Mouse (Mus musculus): ENCODE results near the gene Stn1. TPM values are rescaled to one million over a fixed set of nuclear protein-coding genes. Genes with fewer than 3 reads are reported as not detected.

Stn1 gene
- polyA plus RNA-seq, 1 experiment from 2014 or later, result 60.6 TPM

DNA sequence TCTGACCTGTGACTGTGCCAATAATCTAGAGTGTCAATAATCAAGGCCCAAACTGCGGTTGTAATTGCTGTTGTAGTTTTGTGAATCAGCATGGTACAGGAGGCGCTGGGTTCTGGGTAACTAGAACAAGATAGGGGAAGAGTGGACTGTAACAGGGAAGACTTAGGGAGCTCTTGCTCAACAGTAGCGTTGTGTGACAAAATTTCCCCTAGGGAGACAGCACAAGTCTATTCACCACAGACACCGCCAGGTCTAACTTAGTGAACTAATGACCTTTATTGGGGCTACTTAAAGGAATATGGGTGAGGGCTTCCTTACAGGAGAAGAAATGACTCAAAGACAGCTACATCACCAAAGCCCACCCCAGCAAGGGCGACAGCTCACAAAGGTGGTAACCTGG, 32.7 kb upstream of the Stn1 start:
- WGBS, result 82% methylated on average over 5 of the region's 5 CpGs
- ATAC-seq (ENCODE audit: insufficient number of reproducible peaks, low FRiP score, low TSS enrichment, low read depth) (no peak), DNase-seq (ENCODE audit: low spot score) (no peak)
- Histone ChIP-seq H3K9ac (ENCODE audit: low read length) (no peak overlapping the region), H3K4me2 (ENCODE audit: low read depth, severe bottlenecking) (no peak overlapping the region), H3K27me3 (ENCODE audit: control insufficient read depth, insufficient read depth, low read length) (no peaks in the 10 kb centered on the region), H3K36me3 (ENCODE audit: control insufficient read depth, insufficient read depth, low read length) (no peaks in the 10 kb centered on the region), H3K27ac (replicated peaks; ENCODE audit: low read depth, low read length) (no peak overlapping the region), H3K9me3 (ENCODE audit: control insufficient read depth, low read length) (no peaks in the 10 kb centered on the region), H3K4me1 (ENCODE audit: control insufficient read depth, insufficient read depth, low read length) (no peaks in the 10 kb centered on the region), H3K4me3 (ENCODE audit: low read depth, low read length) (no peak overlapping the region)

DNA sequence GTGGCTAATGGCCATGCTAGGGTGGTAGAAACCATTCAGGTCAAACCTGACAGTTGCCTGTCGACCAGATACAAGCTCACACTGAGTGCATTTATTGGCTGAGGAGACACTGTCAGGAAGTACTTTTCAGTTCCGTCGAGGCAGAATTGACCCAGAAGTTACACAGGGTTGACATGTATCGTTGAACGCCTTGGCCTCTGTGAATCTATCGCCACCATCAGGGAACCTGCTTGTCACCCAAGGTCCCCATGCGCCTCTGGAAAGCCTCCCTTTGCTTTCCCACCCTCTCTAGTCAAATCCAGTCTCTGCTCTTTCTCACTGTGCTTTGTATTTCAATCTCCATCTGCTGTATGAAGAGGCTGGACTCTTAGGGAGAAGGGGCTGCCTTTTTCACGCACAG, 28.7 kb upstream of the Stn1 start:
- Histone ChIP-seq H3K4me3 (ENCODE audit: low read depth, low read length) (no peak overlapping the region), H3K36me3 (ENCODE audit: control insufficient read depth, insufficient read depth, low read length) (no peaks in the 10 kb centered on the region), H3K9ac (ENCODE audit: low read length) (no peak overlapping the region), H3K9me3 (ENCODE audit: control insufficient read depth, low read length) (no peaks in the 10 kb centered on the region), H3K4me2 (ENCODE audit: low read depth, severe bottlenecking) (no peak overlapping the region), H3K27ac (replicated peaks; ENCODE audit: low read depth, low read length) (no peak overlapping the region), H3K27me3 (ENCODE audit: control insufficient read depth, insufficient read depth, low read length) (no peaks in the 10 kb centered on the region), H3K4me1 (ENCODE audit: control insufficient read depth, insufficient read depth, low read length) (no peaks in the 10 kb centered on the region)
- ATAC-seq (ENCODE audit: insufficient number of reproducible peaks, low FRiP score, low TSS enrichment, low read depth), result no peak
- 75% methylated on average over 8 of the region's 8 CpGs for WGBS
- DNase-seq (ENCODE audit: low spot score), result no peak

DNA sequence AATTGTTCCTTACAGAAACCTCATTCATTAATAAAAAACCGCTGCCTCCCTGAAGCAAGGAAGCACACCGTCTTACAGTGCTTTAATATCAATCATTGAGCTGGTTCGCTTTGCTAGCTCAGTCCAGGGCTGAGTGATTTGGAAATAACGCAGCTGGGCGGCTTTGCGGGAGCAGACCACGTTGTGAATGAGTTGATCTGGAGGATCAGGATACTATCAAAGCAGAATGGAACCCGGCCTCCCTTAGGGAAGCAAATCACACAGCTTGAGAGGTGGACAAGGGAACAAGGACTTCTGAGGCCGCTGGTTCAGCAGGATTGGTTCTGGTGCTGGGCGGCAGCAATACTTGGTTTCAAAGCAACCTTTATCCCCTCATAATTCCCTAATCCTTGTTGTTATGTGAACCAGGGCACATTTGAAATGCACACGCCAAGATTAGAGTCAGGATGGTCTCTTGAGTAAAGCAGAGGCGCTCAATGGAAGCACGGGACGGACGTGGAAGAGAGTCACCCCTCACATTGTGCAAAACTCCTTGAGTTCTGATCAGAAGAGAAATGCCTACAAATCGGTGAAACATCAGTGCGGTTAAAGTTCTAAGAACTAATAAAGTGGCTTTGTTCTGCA, 27.8 kb upstream of the Stn1 start:
- H3K27me3 ChIP-seq (ENCODE audit: control insufficient read depth, insufficient read depth, low read length), result no peaks in the 10 kb centered on the region
- no peaks in the 10 kb centered on the region for H3K36me3 ChIP-seq (ENCODE audit: control insufficient read depth, insufficient read depth, low read length)
- H3K9ac ChIP-seq (ENCODE audit: low read length), result no peak overlapping the region
- ATAC-seq (ENCODE audit: insufficient number of reproducible peaks, low FRiP score, low TSS enrichment, low read depth) (no peak), DNase-seq (ENCODE audit: low spot score) (no peak)
- H3K4me1 ChIP-seq (ENCODE audit: control insufficient read depth, insufficient read depth, low read length), result no peaks in the 10 kb centered on the region
- WGBS, result 72% methylated on average over 17 of the region's 17 CpGs
- H3K4me3 ChIP-seq (ENCODE audit: low read depth, low read length), result no peak overlapping the region
- no peaks in the 10 kb centered on the region for H3K9me3 ChIP-seq (ENCODE audit: control insufficient read depth, low read length)
- no peak overlapping the region for H3K27ac ChIP-seq (replicated peaks; ENCODE audit: low read depth, low read length)
- no peak overlapping the region for H3K4me2 ChIP-seq (ENCODE audit: low read depth, severe bottlenecking)

DNA sequence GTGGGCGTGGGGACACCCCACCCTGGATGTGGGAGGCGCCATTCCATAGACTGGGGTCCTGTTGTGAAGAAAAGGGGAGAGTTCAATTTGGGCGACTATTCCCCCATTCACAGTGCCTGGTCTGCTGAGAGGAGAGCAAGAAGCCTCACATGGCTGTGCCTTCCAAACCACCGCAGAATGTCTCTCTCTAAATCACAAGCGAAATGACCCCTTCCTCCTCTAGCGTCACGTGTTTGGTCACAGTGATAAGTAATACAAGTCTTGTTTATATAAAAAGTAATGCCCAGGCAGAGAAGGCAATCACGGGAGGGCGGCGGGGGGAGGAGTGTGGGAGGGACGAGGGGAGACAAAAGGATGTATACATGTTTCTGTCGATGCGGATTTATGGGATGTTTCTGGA, 26.4 kb upstream of the Stn1 start:
- Histone ChIP-seq H3K27me3 (ENCODE audit: control insufficient read depth, insufficient read depth, low read length) (no peaks in the 10 kb centered on the region), H3K4me2 (ENCODE audit: low read depth, severe bottlenecking) (no peak overlapping the region), H3K27ac (replicated peaks; ENCODE audit: low read depth, low read length) (no peak overlapping the region), H3K4me3 (ENCODE audit: low read depth, low read length) (no peak overlapping the region), H3K9me3 (ENCODE audit: control insufficient read depth, low read length) (no peaks in the 10 kb centered on the region), H3K9ac (ENCODE audit: low read length) (no peak overlapping the region), H3K36me3 (ENCODE audit: control insufficient read depth, insufficient read depth, low read length) (no peaks in the 10 kb centered on the region), H3K4me1 (ENCODE audit: control insufficient read depth, insufficient read depth, low read length) (no peaks in the 10 kb centered on the region)
- WGBS, result 36% methylated on average over 13 of the region's 13 CpGs
- no peak for ATAC-seq (ENCODE audit: insufficient number of reproducible peaks, low FRiP score, low TSS enrichment, low read depth)
- DNase-seq (ENCODE audit: low spot score), result no peak

DNA sequence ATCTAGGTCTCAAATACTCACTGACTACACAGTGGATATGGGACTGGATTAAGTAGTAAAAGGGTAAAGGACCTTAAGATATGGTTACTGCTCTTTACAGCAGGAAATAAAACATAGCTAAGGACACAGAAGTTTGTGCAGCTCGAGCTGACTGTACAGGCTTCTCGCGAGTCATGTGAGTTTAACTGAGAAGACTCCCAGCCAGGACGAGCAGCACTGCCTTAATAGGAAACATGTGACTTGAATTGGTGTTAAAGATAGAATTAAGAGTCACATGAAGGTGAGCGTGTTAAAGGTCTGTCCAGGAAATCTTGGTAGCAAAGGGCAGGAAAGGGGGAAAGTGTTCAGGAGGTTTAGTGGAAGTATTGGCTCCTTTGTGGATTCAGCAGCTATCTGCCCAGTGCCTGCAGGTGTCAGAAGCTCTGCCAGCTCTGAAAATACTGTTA, 24.7 kb upstream of the Stn1 start:
- WGBS, result 29% methylated on average over 5 of the region's 5 CpGs
- Histone ChIP-seq H3K27ac (replicated peaks; ENCODE audit: low read depth, low read length) (no peak overlapping the region), H3K36me3 (ENCODE audit: control insufficient read depth, insufficient read depth, low read length) (no peaks in the 10 kb centered on the region), H3K4me1 (ENCODE audit: control insufficient read depth, insufficient read depth, low read length) (no peaks in the 10 kb centered on the region), H3K4me2 (ENCODE audit: low read depth, severe bottlenecking) (no peak overlapping the region), H3K27me3 (ENCODE audit: control insufficient read depth, insufficient read depth, low read length) (no peaks in the 10 kb centered on the region), H3K9ac (ENCODE audit: low read length) (no peak overlapping the region), H3K4me3 (ENCODE audit: low read depth, low read length) (no peak overlapping the region), H3K9me3 (ENCODE audit: control insufficient read depth, low read length) (no peaks in the 10 kb centered on the region)
- no peak for ATAC-seq (ENCODE audit: insufficient number of reproducible peaks, low FRiP score, low TSS enrichment, low read depth)
- no peak for DNase-seq (ENCODE audit: low spot score)

DNA sequence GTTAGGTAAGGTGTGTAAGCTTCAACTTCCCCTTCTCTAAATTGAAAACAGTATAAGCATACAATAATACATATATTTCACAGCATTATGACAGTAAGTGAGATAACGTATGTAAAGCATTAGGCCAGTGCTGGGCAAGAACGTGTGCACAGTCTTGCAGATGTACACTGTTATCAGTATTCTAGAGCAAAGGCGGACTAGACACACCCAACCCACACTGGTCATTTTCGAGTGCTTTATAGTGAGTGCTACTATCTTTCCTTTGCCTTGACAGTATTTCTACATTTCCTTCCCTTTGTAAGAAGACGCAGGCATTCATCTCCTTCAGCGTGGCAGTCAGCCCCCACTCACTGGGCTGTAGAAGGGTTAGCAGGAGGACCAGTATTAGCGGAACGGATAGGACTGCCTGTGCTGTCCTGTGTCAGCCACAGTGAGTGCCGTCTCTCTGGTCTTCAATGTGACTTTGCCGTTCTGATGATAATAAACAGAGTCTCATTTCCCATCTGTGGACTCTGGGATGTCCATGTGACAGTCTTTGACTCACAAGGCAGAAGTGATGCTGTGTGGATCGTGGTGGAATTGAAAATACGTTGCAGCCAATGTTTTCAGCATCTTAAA, 23.3 kb upstream of the Stn1 start:
- Histone ChIP-seq H3K27ac (replicated peaks; ENCODE audit: low read depth, low read length) (no peak overlapping the region), H3K4me3 (ENCODE audit: low read depth, low read length) (no peak overlapping the region), H3K36me3 (ENCODE audit: control insufficient read depth, insufficient read depth, low read length) (no peaks in the 10 kb centered on the region), H3K9ac (ENCODE audit: low read length) (no peak overlapping the region), H3K27me3 (ENCODE audit: control insufficient read depth, insufficient read depth, low read length) (no peaks in the 10 kb centered on the region), H3K9me3 (ENCODE audit: control insufficient read depth, low read length) (no peaks in the 10 kb centered on the region), H3K4me2 (ENCODE audit: low read depth, severe bottlenecking) (no peak overlapping the region), H3K4me1 (ENCODE audit: control insufficient read depth, insufficient read depth, low read length) (no peaks in the 10 kb centered on the region)
- no peak for ATAC-seq (ENCODE audit: insufficient number of reproducible peaks, low FRiP score, low TSS enrichment, low read depth)
- no peak for DNase-seq (ENCODE audit: low spot score)
- WGBS, result 86% methylated on average over 12 of the region's 12 CpGs

DNA sequence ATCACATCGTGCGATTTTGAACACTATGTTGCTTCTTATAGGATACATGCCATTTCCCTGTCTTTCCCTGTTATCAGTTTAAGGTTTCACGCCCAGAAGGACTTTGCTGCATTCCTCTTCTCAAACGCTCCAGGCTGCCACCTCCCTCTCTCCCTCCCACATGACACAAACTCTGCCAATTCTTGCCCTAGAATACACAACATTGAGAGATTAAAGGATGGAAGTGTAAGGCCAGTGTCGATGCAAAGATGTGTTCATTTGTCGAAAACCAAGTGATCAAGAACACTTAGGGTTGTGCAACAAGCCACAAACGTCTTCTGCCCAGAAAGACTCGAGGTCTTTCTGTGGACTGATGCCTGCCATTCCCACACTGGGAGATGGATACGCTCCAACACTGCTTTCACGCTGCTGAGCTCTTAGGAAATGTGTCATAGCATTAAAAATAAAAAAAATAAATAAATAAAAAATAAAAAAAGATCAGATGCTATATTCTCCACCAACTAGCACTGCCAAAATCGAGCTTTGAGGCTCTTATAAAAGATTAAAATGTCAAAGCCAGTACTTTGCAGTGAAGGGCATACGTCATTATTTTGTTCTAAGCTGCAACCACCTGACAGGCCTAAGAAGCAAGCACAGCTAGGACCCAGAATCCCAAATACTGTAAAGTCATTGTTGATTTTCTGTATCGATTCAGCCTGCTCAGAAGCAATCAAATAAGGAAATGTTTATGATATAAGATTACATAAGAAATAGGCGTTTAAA, 22.6 kb upstream of the Stn1 start:
- Histone ChIP-seq H3K4me1 (ENCODE audit: control insufficient read depth, insufficient read depth, low read length) (no peaks in the 10 kb centered on the region), H3K27me3 (ENCODE audit: control insufficient read depth, insufficient read depth, low read length) (no peaks in the 10 kb centered on the region), H3K36me3 (ENCODE audit: control insufficient read depth, insufficient read depth, low read length) (no peaks in the 10 kb centered on the region), H3K4me2 (ENCODE audit: low read depth, severe bottlenecking) (no peak overlapping the region), H3K9me3 (ENCODE audit: control insufficient read depth, low read length) (no peaks in the 10 kb centered on the region), H3K27ac (replicated peaks; ENCODE audit: low read depth, low read length) (no peak overlapping the region), H3K9ac (ENCODE audit: low read length) (no peak overlapping the region), H3K4me3 (ENCODE audit: low read depth, low read length) (no peak overlapping the region)
- ATAC-seq (ENCODE audit: insufficient number of reproducible peaks, low FRiP score, low TSS enrichment, low read depth) (no peak), DNase-seq (ENCODE audit: low spot score) (no peak)
- 69% methylated on average over 14 of the region's 14 CpGs for WGBS

DNA sequence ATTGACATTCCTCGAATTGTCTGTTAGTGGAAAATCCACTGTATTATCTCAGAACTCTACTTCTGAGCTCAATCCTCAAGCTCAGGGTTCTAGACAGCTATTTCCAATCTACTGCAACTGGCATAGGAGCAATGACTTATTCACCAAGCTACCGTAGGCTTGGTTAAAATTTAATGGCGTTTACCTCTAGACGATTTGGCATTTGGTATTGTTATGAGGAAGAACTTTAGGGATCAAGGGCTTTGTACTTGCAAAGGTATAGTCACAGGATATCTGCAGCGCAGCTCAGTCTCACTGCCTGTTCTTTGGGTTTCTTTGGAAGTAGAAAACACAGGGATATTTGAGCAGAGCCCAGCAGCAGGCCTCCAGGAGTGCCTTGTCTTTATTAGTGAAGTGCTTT, 21.8 kb upstream of the Stn1 start:
- Histone ChIP-seq H3K4me2 (ENCODE audit: low read depth, severe bottlenecking) (no peak overlapping the region), H3K27ac (replicated peaks; ENCODE audit: low read depth, low read length) (no peak overlapping the region), H3K36me3 (ENCODE audit: control insufficient read depth, insufficient read depth, low read length) (no peaks in the 10 kb centered on the region), H3K4me3 (ENCODE audit: low read depth, low read length) (no peak overlapping the region), H3K27me3 (ENCODE audit: control insufficient read depth, insufficient read depth, low read length) (no peaks in the 10 kb centered on the region), H3K9ac (ENCODE audit: low read length) (no peak overlapping the region), H3K4me1 (ENCODE audit: control insufficient read depth, insufficient read depth, low read length) (no peaks in the 10 kb centered on the region), H3K9me3 (ENCODE audit: control insufficient read depth, low read length) (no peaks in the 10 kb centered on the region)
- 82% methylated on average over 5 of the region's 5 CpGs for WGBS
- no peak for DNase-seq (ENCODE audit: low spot score)
- no peak for ATAC-seq (ENCODE audit: insufficient number of reproducible peaks, low FRiP score, low TSS enrichment, low read depth)
